Mouse (Mus musculus): ENCODE measurements at regions not wholly inside any gene's neighbourhood (a gene's known extent, or its start where the extent isn't known, plus 50 kb on each side); places are given as distances from the start of the nearest gene placed in this dataset.

DNA sequence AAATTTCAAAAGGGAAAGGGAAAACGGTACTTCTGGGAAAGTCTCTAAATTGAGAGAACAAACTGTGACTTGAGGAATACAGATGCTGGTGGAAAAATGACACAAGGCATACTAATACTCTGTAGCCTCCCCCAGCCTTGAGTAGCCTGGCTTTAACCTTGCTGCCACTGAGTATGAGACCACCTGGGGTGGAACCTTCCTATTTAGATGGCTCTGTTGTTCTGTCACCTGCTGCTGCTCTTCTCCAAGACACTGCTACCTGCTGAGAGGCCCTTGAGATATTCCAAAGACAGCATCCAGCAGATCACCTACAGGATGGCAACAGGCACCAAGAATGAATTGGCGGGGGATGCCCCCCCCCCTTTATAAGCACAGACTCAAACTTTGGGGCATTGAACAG is 380.5 kb upstream of the Klf6 start:
- TF ChIP-seq CTCF (IDR thresholded peaks at IDR 0.05; ENCODE audit: borderline replicate concordance, insufficient read depth, low read length): no peak
- no peak for TF ChIP-seq POLR2A (IDR thresholded peaks at IDR 0.05; ENCODE audit: low read depth, low read length)
